Mouse (Mus musculus) CH12.LX (cell line): ENCODE measurements around the gene Ttll6. TPM values are rescaled to one million over a fixed set of nuclear protein-coding genes. Genes with fewer than 3 reads are reported as not detected.

ENCODE experiments used
- DNase-seq: peaks from one replicate; pipeline ENCODE4 v3.0.0-alpha.2; 2013; ENCODE audit errors: extremely low read depth
- H3K27ac ChIP-seq: 2 replicates; pipeline ENCODE4 v1.5.1; 2012; ENCODE audit warnings: low read depth, mild to moderate bottlenecking, control low read depth, moderate library complexity; ENCODE audit not compliant: insufficient read depth
- H3K27me3 ChIP-seq: replicated peaks from 2 replicates; pipeline ENCODE3; 2012; ENCODE audit warnings: inconsistent platforms
- H3K36me3 ChIP-seq, 2 experiments: replicated peaks in 1 of 2; 2 replicates each; pipeline versions ENCODE3 to v1.6.1; 2012; ENCODE audit warnings: inconsistent platforms in 1 of 2, low read length in 1 of 2, mild to moderate bottlenecking in 1 of 2, mixed read lengths in 1 of 2, moderate library complexity in 1 of 2; ENCODE audit not compliant: control insufficient read depth in 1 of 2, insufficient read depth in 1 of 2
- H3K4me1 ChIP-seq, 2 experiments: 2 replicates each; pipeline ENCODE4 v1.6.1; 2012; ENCODE audit warnings: inconsistent platforms in 1 of 2, moderate library complexity in 1 of 2; ENCODE audit not compliant: insufficient read depth in 2 of 2, control insufficient read depth in 1 of 2
- H3K4me2 ChIP-seq: 2 replicates; pipeline ENCODE4 v1.6.1; 2012; ENCODE audit warnings: low read depth, mild to moderate bottlenecking, control low read depth; ENCODE audit not compliant: poor library complexity, insufficient read depth, severe bottlenecking
- H3K4me3 ChIP-seq, 3 experiments: fragments of 150-350 bp in 1 of 3; sonication (generic) in 1 of 3; replicated peaks in 1 of 3; 2 replicates each; pipeline versions ENCODE3 to v1.5.1; 2011 to 2012; ENCODE audit warnings: low read depth in 2 of 3, low read length in 2 of 3, mild to moderate bottlenecking in 2 of 3, moderate library complexity in 2 of 3, control low read depth in 1 of 3, improper control_type of control experiment in 1 of 3, inconsistent platforms in 1 of 3, mixed read lengths in 1 of 3; ENCODE audit not compliant: poor library complexity in 1 of 3
- H3K79me2 ChIP-seq: replicated peaks from 2 replicates; pipeline ENCODE4 v1.6.1; 2012; ENCODE audit warnings: mild to moderate bottlenecking, moderate library complexity; ENCODE audit not compliant: control insufficient read depth, poor library complexity, insufficient read depth, severe bottlenecking; ENCODE audit errors: extremely low read depth
- H3K9ac ChIP-seq: 2 replicates; pipeline ENCODE4 v1.6.1; 2012; ENCODE audit warnings: low read depth, mild to moderate bottlenecking, control low read depth, moderate library complexity; ENCODE audit not compliant: insufficient read depth
- H3K9me3 ChIP-seq: replicated peaks from 2 replicates; pipeline ENCODE3; 2012; ENCODE audit warnings: low read length, inconsistent platforms, mixed read lengths
- BHLHE40 ChIP-seq: IDR thresholded peaks from 2 replicates; pipeline ENCODE4 v1.6.1; 2011; ENCODE audit warnings: mild to moderate bottlenecking, low read depth, low read length, improper control_type of control experiment
- CTCF ChIP-seq, 2 experiments: IDR thresholded peaks in 1 of 2; conservative IDR thresholded peaks in 1 of 2; 2 replicates each; pipeline ENCODE4 v1.5.1; 2011 to 2012; ENCODE audit warnings: low read depth in 2 of 2, low read length in 2 of 2, improper control_type of control experiment in 1 of 2, inconsistent platforms in 1 of 2, mild to moderate bottlenecking in 1 of 2, moderate library complexity in 1 of 2
- ELF1 ChIP-seq: IDR thresholded peaks from 2 replicates; pipeline ENCODE4 v1.6.1; 2014; ENCODE audit warnings: low read depth, mild to moderate bottlenecking, inconsistent platforms, low read length, improper control_type of control experiment
- ETS1 ChIP-seq: conservative IDR thresholded peaks from 2 replicates; pipeline ENCODE4 v1.6.1; 2012; ENCODE audit warnings: low read depth, mild to moderate bottlenecking, inconsistent platforms, low read length, improper control_type of control experiment, moderate library complexity
- GABPA ChIP-seq: IDR thresholded peaks from 2 replicates; pipeline ENCODE4 v1.6.1; 2012; ENCODE audit warnings: low read depth, low read length, improper control_type of control experiment, inconsistent platforms; ENCODE audit not compliant: insufficient replicate concordance
- HCFC1 ChIP-seq: IDR thresholded peaks from 2 replicates; pipeline ENCODE4 v1.6.1; 2012; ENCODE audit warnings: low read depth, mild to moderate bottlenecking, inconsistent platforms, low read length, improper control_type of control experiment
- IRF4 ChIP-seq: IDR thresholded peaks from 2 replicates; pipeline ENCODE4 v1.6.1; 2014; ENCODE audit warnings: low read depth, mild to moderate bottlenecking, inconsistent platforms, low read length, improper control_type of control experiment
- JUN ChIP-seq: IDR thresholded peaks from 2 replicates; pipeline ENCODE4 v1.6.1; 2011; ENCODE audit warnings: low read depth, mild to moderate bottlenecking, low read length, improper control_type of control experiment, moderate library complexity; ENCODE audit not compliant: insufficient read depth
- MEF2A ChIP-seq: IDR thresholded peaks from 2 replicates; pipeline ENCODE4 v1.6.1; 2014; ENCODE audit warnings: low read depth, mild to moderate bottlenecking, inconsistent platforms, low read length, improper control_type of control experiment, borderline replicate concordance
- POLR2A ChIP-seq: IDR thresholded peaks from 2 replicates; pipeline ENCODE4 v1.6.1; 2011; ENCODE audit warnings: low read depth, mild to moderate bottlenecking, improper control_type of control experiment, low read length
- POLR2AphosphoS2 ChIP-seq: IDR thresholded peaks from 2 replicates; pipeline ENCODE4 v1.6.1; 2011; ENCODE audit warnings: low read depth, low read length, improper control_type of control experiment
- RAD21 ChIP-seq: IDR thresholded peaks from 2 replicates; pipeline ENCODE4 v1.6.1; 2011; ENCODE audit warnings: low read depth, mild to moderate bottlenecking, low read length, improper control_type of control experiment, moderate library complexity
- SMC3 ChIP-seq: IDR thresholded peaks from 2 replicates; pipeline ENCODE4 v1.6.1; 2011; ENCODE audit warnings: low read depth, low read length, improper control_type of control experiment
- TBP ChIP-seq: conservative IDR thresholded peaks from 2 replicates; pipeline ENCODE4 v1.6.1; 2011; ENCODE audit warnings: low read depth, low read length, improper control_type of control experiment
- UBTF ChIP-seq: IDR thresholded peaks from 2 replicates; pipeline ENCODE4 v1.6.1; 2012; ENCODE audit warnings: low read depth, mild to moderate bottlenecking, inconsistent platforms, low read length, improper control_type of control experiment, moderate library complexity
- USF1 ChIP-seq: IDR thresholded peaks from 2 replicates; pipeline ENCODE4 v1.6.1; 2014; ENCODE audit warnings: low read depth, mild to moderate bottlenecking, inconsistent platforms, low read length, improper control_type of control experiment
- USF2 ChIP-seq: conservative IDR thresholded peaks from 2 replicates; pipeline ENCODE4 v1.6.1; 2011; ENCODE audit warnings: low read depth, low read length, improper control_type of control experiment
- ZC3H11A ChIP-seq: IDR thresholded peaks from 2 replicates; pipeline ENCODE4 v1.6.1; 2012; ENCODE audit warnings: low read depth, mild to moderate bottlenecking, inconsistent platforms, low read length, improper control_type of control experiment
- ZKSCAN1 ChIP-seq: IDR thresholded peaks from 2 replicates; pipeline ENCODE4 v1.6.1; 2012; ENCODE audit warnings: low read depth, inconsistent platforms, low read length, improper control_type of control experiment, borderline replicate concordance
- ZNF384 ChIP-seq: IDR thresholded peaks from 2 replicates; pipeline ENCODE4 v1.6.1; 2012; ENCODE audit warnings: low read depth, low read length, improper control_type of control experiment, inconsistent platforms
- dilution Hi-C: fragments of 300-500 bp; cut with MboI; formaldehyde crosslinking; loops from 2 replicates; pipeline ENCODE4 v1.14.3; 2020; ENCODE audit warnings: low sequenced_read_pairs; ENCODE audit not compliant: extremely low pct_unique_long_range_greater_than_20kb, extremely low pct_ligation_motif_present
- in situ Hi-C: fragments of 300-500 bp; cut with MboI; formaldehyde crosslinking; loops from 3 replicates; pipeline ENCODE4 v1.14.3; 2019; ENCODE audit warnings: low sequenced_read_pairs, low pct_ligation_motif_present, low pct_unique_long_range_greater_than_20kb, mixed read lengths
- polyA plus RNA-seq: library from polyadenylated mRNA; unstranded; fragments of >175 nt; gene quantifications from 2 replicates; pipeline ENCODE4 v1.2.1, GENCODE M21; 2012; ENCODE audit warnings: low read depth; ENCODE audit not compliant: insufficient read length
- total RNA-seq, 2 experiments: library from RNA; depleted of rRNA; stranded (reverse); fragments of 300-350 nt in 1 of 2; fragments of >200 nt in 1 of 2; gene quantifications; 2 replicates each; pipeline ENCODE4 v1.2.3; 2012 to 2014

The Ttll6 gene
- total and polyA plus RNA-seq, 3 experiments, result 0.09 TPM; not detected in 2

- no peak for DNase-seq
- H3K27ac ChIP-seq, result no peak overlapping the region
- peaks cover 3 to 10% of the 10 kb centered on the region in 2 experiments for H3K4me1 ChIP-seq
- no peak overlapping the region for H3K4me2 ChIP-seq
- in situ Hi-C loops (no loop called here), dilution Hi-C loops (no loop called here)
- H3K9me3 ChIP-seq, result no peaks in the 10 kb centered on the region
- H3K36me3 ChIP-seq, result no peaks in the 10 kb centered on the region
- peaks cover 72% of the 10 kb centered on the region for H3K27me3 ChIP-seq
- no peak overlapping the region for H3K4me3 ChIP-seq
- no peak overlapping the region for H3K9ac ChIP-seq
- no peaks in the 10 kb centered on the region for H3K79me2 ChIP-seq
- TF ChIP-seq TBP, result no peak
- no peak for TF ChIP-seq ZC3H11A
- no peak for TF ChIP-seq UBTF
- TF ChIP-seq ZKSCAN1, result no peak
- no peak for TF ChIP-seq IRF4
- no peak for TF ChIP-seq BHLHE40
- no peak for TF ChIP-seq JUN
- TF ChIP-seq POLR2A, result no peak
- no peak for TF ChIP-seq CTCF (conservative IDR thresholded peaks at IDR 0.05 in 1 of 2, IDR thresholded peaks at IDR 0.05 in 1 of 2; ENCODE audit: low read depth in 2 of 2, low read length in 2 of 2)
- no peak for TF ChIP-seq ELF1
- TF ChIP-seq USF1, result no peak
- TF ChIP-seq RAD21, result no peak
- TF ChIP-seq HCFC1, result no peak
- TF ChIP-seq MEF2A, result no peak
Observed at GRCm38 (mm10) chr11:96168125-96168524, 34.5 kb downstream of the Ttll6 start.

GRCm38 (mm10) chr11:96169016-96169415 lies 35.4 kb downstream of the Ttll6 start:
- TF ChIP-seq ELF1 (no peak), ZC3H11A (no peak), ZNF384 (no peak), GABPA (no peak), SMC3 (no peak), TBP (no peak), POLR2AphosphoS2 (no peak), USF2 (no peak), ETS1 (no peak), MEF2A (no peak)
- Histone ChIP-seq H3K79me2 (no peaks in the 10 kb centered on the region), H3K27ac (no peak overlapping the region), H3K9me3 (no peaks in the 10 kb centered on the region), H3K27me3 (peaks cover 76% of the 10 kb centered on the region), H3K4me1 (peaks cover 3 to 17% of the 10 kb centered on the region in 2 experiments), H3K36me3 (no peaks in the 10 kb centered on the region), H3K4me3 (no peak overlapping the region), H3K4me2 (no peak overlapping the region), H3K9ac (no peak overlapping the region)
- no peak for DNase-seq
- in situ Hi-C loops (no loop called here), dilution Hi-C loops (no loop called here)
